Mouse (Mus musculus): ENCODE data around the gene Fads3. TPM values are rescaled to one million over a fixed set of nuclear protein-coding genes. Genes with fewer than 3 reads are reported as not detected.

Gene Fads3
- polyA plus RNA-seq, 1 experiment from 2014 or later, result 16.5 TPM

DNA sequence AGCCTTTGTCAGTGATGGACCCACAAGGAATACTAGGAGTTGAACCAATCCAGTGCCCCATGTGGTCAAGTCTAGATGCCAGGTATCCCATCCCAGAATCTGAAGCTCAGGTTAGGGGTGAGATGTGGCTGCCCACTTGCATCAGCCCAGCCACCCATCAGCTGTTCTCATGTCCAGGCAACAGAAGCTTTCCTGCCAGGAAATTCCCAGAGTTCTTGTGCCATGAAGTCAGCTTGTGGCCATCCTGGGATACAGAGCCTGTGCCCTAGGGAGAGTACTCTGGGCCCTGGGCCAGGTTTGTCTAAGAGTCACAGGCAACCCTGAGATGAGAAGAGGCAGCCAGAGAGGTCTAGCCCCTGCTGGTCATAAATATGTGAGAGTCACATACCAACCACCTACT, 2.3 kb downstream of the Fads3 start:
- Histone ChIP-seq H3K4me1 (peaks cover 64% of the 10 kb centered on the region), H3K36me3 (0 out of 2 replicates have a peak, but pooled peaks cover 3% of the 10 kb centered on the region), H3K9me3 (no peaks in the 10 kb centered on the region), H3K27me3 (ENCODE audit: insufficient read depth, poor library complexity, severe bottlenecking) (no peaks in the 10 kb centered on the region), H3K4me3 (peak overlapping the region; percentile 84; the same call in 1 of the 2 replicates), H3K27ac (0 out of 2 replicates have a peak overlapping the region, but pooled peaks have one; percentile 45)
- DNase-seq (ENCODE audit: low spot score), result no peak

DNA sequence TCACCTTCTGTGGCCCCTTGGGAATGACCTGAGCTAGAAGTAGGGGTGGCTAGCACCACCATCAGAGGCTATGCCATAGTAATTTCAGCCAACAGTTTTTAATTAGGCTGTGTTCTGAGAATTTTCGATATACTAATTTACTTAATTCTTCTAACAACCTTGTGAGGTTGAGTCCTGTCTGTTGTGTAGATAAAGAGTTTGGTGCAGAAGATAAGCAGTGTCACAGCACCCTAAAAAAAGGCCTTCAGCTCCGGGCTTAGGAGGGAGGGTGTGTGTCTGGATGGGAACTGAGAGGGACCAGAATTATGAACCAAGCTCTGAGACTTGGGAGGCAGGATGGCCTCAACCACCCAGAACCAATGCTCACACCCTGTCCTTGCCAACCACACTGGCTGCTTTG, 4.3 kb downstream of the Fads3 start:
- Histone ChIP-seq H3K27ac (no peak overlapping the region), H3K9me3 (no peaks in the 10 kb centered on the region), H3K27me3 (ENCODE audit: insufficient read depth, poor library complexity, severe bottlenecking) (no peaks in the 10 kb centered on the region), H3K4me3 (no peak overlapping the region), H3K36me3 (0 out of 2 replicates have a peak, but pooled peaks cover 3% of the 10 kb centered on the region), H3K4me1 (peaks cover 60% of the 10 kb centered on the region)
- WGBS, result 72% methylated on average over 2 of the region's 2 CpGs
- DNase-seq (ENCODE audit: low spot score), result no peak

DNA sequence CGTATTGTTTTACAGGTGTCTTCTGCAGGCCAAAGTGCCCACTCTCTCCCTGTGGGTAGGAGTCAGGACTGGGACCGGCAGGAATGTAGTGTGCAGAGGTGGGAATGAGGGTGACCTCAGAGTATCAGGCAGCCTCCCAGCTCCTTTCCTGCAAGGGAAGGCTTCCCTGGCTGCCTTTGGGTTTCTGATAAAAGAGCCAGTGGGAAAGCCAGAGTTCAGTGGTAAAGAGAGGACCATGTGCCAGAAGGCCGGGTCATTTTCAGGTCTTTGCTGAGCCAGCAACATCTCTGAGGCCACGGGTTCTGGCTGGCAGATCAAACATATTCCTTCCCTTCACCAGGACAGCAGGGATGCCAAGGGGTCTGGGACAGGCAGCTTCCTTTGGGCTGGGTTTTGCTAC, 5.0 kb downstream of the Fads3 start:
- no peak for DNase-seq (ENCODE audit: low spot score)
- Histone ChIP-seq H3K27me3 (ENCODE audit: insufficient read depth, poor library complexity, severe bottlenecking) (no peaks in the 10 kb centered on the region), H3K36me3 (0 out of 2 replicates have a peak, but pooled peaks cover 3% of the 10 kb centered on the region), H3K4me1 (peaks cover 57% of the 10 kb centered on the region), H3K27ac (0 out of 2 replicates have a peak overlapping the region, but pooled peaks have one; percentile 1), H3K4me3 (no peak overlapping the region), H3K9me3 (no peaks in the 10 kb centered on the region)
- 53% methylated on average over 4 of the region's 4 CpGs for WGBS

DNA sequence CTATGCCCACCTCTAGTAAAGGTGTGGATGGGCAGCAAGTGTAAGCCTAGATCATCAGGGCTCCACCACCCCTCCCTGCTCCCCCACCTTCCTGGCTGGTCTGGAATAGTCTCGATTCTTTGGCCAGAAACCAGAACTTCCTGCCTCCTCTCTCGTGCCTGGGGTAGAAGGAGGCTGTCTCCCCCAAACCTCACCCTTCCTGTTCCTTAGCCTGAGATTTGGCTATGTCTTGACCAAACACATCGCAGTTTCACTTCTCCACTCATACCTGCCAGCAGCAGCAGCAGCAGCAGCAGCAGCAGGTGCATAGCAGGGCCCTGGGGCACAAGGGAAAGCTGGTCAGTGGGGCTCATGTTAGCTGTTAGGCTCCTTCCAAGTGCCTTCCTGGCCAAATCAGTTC, 5.6 kb downstream of the Fads3 start:
- H3K4me1 ChIP-seq, result peaks cover 51% of the 10 kb centered on the region
- H3K27me3 ChIP-seq (ENCODE audit: insufficient read depth, poor library complexity, severe bottlenecking), result no peaks in the 10 kb centered on the region
- no peak for DNase-seq (ENCODE audit: low spot score)
- no peak overlapping the region for H3K27ac ChIP-seq
- H3K36me3 ChIP-seq, result 0 out of 2 replicates have a peak, but pooled peaks cover 3% of the 10 kb centered on the region
- 49% methylated on average over 3 of the region's 3 CpGs for WGBS
- no peak overlapping the region for H3K4me3 ChIP-seq
- no peaks in the 10 kb centered on the region for H3K9me3 ChIP-seq

DNA sequence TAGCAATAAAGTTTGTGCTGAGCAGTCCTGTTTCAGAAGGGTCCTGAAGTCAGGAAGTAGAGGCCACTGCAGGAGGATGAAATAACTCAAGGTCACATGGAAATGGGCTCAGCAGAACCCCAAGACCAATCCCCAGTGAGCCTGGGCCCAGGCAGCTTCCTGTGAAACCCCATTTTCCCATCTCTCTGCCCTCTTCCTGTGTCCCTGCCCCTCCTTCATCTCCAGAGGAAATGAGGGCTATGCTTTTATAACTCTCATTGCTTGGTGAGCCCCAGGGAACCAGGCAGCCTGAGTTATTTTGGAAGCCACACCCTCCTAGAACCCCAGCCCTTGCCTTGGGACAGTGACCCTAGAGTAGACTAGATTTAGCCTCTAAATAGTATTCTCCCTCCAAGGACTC, 8.2 kb downstream of the Fads3 start:
- no peaks in the 10 kb centered on the region for H3K27me3 ChIP-seq (ENCODE audit: insufficient read depth, poor library complexity, severe bottlenecking)
- H3K4me3 ChIP-seq, result no peak overlapping the region
- H3K36me3 ChIP-seq, result peaks cover 20% of the 10 kb centered on the region
- no peaks in the 10 kb centered on the region for H3K9me3 ChIP-seq
- peaks cover 32% of the 10 kb centered on the region for H3K4me1 ChIP-seq
- H3K27ac ChIP-seq, result 0 out of 2 replicates have a peak overlapping the region, but pooled peaks have one; percentile 6
- no peak for DNase-seq (ENCODE audit: low spot score)

DNA sequence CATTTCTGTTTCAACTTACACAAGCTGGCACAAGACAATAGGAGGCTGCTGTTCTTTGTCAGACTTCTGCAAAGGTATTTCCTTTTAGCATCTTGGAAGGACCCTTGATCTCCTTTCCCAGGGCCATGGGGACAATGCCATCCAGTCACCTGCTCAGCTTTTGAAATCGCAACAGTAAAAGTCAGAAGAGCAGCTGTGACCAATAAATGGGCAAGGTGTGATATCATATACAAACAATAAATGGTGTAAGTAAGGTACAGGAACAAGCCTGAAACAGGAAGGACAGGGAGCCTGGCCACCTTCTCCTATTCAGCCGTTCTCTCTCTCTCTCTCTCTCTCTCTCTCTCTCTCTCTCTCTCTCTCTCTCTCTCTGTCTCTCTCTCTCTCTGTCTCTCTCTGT, 9.1 kb downstream of the Fads3 start:
- WGBS, result 78% methylated on average over 2 of the region's 2 CpGs
- peaks cover 29% of the 10 kb centered on the region for H3K36me3 ChIP-seq
- no peak overlapping the region for H3K27ac ChIP-seq
- DNase-seq (ENCODE audit: low spot score), result no peak
- H3K9me3 ChIP-seq, result no peaks in the 10 kb centered on the region
- H3K4me1 ChIP-seq, result peaks cover 32% of the 10 kb centered on the region
- no peaks in the 10 kb centered on the region for H3K27me3 ChIP-seq (ENCODE audit: insufficient read depth, poor library complexity, severe bottlenecking)
- no peak overlapping the region for H3K4me3 ChIP-seq

DNA sequence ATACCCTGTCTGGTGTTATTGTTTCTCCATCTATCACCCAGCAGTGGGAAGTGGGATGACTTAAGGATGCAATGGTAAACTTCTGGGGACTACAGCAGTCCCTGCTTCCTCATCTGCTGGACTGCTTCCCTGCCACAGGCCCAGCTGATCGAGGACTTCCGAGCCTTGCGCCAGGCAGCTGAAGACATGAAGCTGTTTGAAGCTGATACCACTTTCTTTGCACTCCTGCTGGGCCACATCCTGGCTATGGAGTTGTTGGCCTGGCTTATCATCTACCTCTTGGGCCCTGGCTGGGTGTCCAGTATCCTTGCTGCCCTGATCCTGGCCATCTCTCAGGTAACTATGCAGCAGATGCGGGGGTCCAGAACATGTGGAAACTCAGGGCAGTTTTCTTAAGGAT, 11.3 kb downstream of the Fads3 start:
- WGBS, result 83% methylated on average over 4 of the region's 4 CpGs
- Histone ChIP-seq H3K36me3 (peaks cover 51% of the 10 kb centered on the region), H3K4me3 (no peak overlapping the region), H3K9me3 (no peaks in the 10 kb centered on the region), H3K4me1 (peaks cover 20% of the 10 kb centered on the region), H3K27ac (0 out of 2 replicates have a peak overlapping the region, but pooled peaks have one; percentile 3), H3K27me3 (ENCODE audit: insufficient read depth, poor library complexity, severe bottlenecking) (no peaks in the 10 kb centered on the region)
- DNase-seq (ENCODE audit: low spot score), result no peak

DNA sequence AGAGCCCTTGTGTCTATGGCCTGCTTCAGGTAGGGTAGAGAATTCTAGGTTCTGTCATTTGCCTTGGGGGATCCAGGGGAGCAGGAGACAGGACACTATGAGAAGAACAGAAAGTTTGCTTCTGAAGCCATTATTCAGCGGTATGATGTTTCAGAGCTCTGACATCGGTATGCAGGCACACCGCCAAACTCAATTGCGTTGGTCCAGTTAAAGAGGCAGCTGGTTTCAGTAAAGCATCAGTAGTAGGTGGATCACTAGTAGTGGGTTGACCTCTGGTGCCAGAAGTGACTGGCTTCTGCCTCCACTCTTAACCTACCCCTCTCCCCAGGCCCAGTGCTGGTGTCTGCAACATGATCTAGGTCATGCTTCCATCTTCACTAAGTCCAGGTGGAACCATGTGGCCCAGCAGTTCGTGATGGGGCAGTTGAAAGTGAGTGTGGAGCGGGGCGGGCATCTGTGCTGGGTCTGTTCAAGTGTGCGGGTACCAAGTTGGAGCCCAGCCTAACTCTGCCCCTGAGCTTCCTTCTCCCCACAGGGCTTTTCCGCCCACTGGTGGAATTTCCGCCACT, 12.4 kb downstream of the Fads3 start:
- Histone ChIP-seq H3K36me3 (peaks cover 59% of the 10 kb centered on the region), H3K4me1 (peaks cover 20% of the 10 kb centered on the region), H3K27ac (no peak overlapping the region), H3K9me3 (no peaks in the 10 kb centered on the region), H3K4me3 (no peak overlapping the region), H3K27me3 (ENCODE audit: insufficient read depth, poor library complexity, severe bottlenecking) (no peaks in the 10 kb centered on the region)
- 93% methylated on average over 10 of the region's 10 CpGs for WGBS
- no peak for DNase-seq (ENCODE audit: low spot score)

DNA sequence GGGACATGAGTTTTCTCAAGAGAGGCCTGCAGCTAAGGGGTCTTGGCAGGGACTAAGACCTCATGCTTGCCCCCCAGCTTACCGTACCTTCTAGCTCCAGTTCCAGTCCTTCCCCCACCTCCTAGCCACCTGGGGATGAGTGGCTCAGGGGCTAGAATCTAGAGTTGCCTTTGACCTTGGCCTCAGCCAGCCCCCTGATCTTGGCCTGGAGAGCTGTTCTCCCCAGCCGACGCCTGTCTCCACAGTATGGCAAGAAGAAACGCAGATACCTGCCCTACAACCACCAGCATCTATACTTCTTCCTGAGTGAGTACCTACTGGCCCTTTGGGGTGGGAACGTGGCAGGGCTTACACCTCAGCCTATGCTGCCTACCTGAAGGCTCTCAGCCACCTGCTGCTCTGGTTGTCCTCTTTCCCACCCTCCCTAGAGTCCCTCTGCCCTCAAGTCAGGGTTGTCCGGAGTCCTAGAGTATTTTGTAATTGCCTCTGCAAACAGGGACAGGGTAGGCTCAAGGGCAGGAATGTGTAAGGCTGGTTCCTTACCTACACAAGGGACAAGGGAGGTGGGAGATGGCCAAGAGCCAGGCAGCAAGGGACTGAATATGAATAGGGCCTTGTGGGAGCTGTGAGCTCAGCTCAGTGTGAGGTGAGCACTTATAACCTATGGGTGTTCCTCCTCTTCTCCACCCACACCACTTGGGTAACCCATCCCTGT, 13.1 kb downstream of the Fads3 start:
- Histone ChIP-seq H3K27me3 (ENCODE audit: insufficient read depth, poor library complexity, severe bottlenecking) (no peaks in the 10 kb centered on the region), H3K36me3 (peaks cover 63% of the 10 kb centered on the region), H3K9me3 (no peaks in the 10 kb centered on the region), H3K4me3 (no peak overlapping the region), H3K27ac (no peak overlapping the region), H3K4me1 (peaks cover 16% of the 10 kb centered on the region)
- 81% methylated on average over 6 of the region's 6 CpGs for WGBS
- DNase-seq (ENCODE audit: low spot score), result no peak

DNA sequence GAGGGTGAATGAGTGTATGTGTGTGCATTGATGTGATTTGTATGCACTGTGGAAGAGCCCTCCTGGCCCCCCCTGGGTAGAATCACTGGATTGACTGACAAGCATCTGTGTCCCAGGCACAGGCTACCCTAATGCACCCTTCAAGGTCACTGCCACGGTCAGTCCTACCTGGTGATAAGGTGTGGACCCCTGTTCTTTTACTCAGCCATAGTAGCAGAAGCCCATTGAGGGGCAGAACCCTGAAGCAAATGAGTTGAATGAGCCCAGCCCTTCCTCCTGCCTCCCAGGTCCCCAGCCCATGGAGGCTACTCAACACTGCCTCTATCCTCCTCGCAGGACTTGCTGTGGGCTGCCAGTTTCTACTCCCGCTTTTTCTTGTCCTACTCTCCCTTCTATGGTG, 13.9 kb downstream of the Fads3 start:
- WGBS, result 86% methylated on average over 3 of the region's 3 CpGs
- no peak for DNase-seq (ENCODE audit: low spot score)
- H3K36me3 ChIP-seq, result peaks cover 63% of the 10 kb centered on the region
- H3K27ac ChIP-seq, result no peak overlapping the region
- no peaks in the 10 kb centered on the region for H3K27me3 ChIP-seq (ENCODE audit: insufficient read depth, poor library complexity, severe bottlenecking)
- no peak overlapping the region for H3K4me3 ChIP-seq
- peaks cover 16% of the 10 kb centered on the region for H3K4me1 ChIP-seq
- no peaks in the 10 kb centered on the region for H3K9me3 ChIP-seq

DNA sequence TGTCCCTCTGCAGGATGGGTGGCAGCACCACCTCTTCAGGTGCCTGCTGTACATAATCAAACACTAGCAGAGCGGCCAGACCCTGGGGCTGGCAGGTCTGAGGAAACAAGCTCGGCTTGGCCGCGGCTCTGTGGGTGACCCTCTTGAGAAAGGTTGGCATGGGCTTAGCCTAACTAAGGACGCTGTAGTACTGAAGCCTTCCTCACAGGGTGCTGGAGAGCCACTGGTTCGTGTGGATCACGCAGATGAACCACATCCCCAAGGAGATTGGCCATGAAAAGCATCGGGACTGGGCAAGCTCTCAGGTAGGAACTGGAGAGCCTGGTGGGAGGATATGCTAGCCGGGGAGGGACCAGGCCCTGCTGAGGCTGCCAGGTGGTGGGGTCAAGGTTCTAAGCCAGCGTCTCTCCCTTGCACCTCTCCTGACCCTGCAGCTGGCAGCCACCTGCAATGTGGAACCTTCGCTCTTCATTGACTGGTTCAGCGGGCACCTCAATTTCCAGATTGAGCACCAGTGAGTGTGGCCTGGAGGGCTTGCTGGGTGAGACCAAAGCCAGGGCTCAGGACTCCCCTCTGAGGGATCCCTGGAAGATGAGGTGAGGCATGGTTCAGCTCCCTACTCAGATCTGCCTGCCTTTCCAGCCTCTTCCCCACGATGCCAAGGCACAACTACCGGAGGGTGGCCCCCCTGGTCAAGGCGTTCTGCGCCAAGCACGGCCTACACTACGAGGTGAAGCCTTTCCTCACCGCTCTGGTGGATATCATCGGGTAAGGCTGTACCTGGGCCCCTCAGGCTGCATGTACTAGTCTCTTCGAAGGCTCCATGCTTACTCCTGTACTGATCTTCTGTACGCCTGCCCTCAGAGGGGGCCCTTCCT, 14.7 kb downstream of the Fads3 start:
- Histone ChIP-seq H3K36me3 (peaks cover 67% of the 10 kb centered on the region), H3K4me3 (no peak overlapping the region), H3K27ac (no peak overlapping the region), H3K9me3 (no peaks in the 10 kb centered on the region), H3K27me3 (ENCODE audit: insufficient read depth, poor library complexity, severe bottlenecking) (no peaks in the 10 kb centered on the region), H3K4me1 (peaks cover 19% of the 10 kb centered on the region)
- no peak for DNase-seq (ENCODE audit: low spot score)
- WGBS, result 86% methylated on average over 22 of the region's 22 CpGs

DNA sequence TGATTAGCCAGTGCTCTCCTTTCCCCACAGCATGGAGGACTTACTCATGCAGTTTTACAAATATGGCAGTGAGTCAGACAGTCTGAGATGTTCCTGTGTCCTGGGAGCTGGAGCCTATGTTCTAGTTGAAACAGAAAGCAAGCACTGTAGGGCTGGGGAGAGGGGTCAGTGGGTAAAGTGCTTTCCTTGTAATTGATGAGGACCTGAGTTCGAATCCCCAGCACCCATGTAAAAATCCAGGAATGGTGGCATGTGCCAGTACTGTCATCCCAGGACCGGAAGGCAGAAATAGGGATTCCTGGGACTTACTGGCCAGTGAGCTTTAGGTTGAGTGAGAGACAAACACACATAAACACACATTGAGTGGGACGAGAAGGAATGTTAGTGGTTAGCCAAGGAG, 15.3 kb downstream of the Fads3 start:
- peaks cover 73% of the 10 kb centered on the region for H3K36me3 ChIP-seq

More for the DNA sequence above, 15.3 kb downstream of the Fads3 start:
- H3K27ac ChIP-seq, result no peak overlapping the region
- H3K9me3 ChIP-seq, result no peaks in the 10 kb centered on the region
- H3K27me3 ChIP-seq (ENCODE audit: insufficient read depth, poor library complexity, severe bottlenecking), result no peaks in the 10 kb centered on the region
- H3K4me3 ChIP-seq, result no peak overlapping the region
- peaks cover 22% of the 10 kb centered on the region for H3K4me1 ChIP-seq
- no peak for DNase-seq (ENCODE audit: low spot score)
- 88% methylated on average over 3 of the region's 3 CpGs for WGBS
